Comparison of ENCODE assay signal across 26 mouse cellular contexts in genomic region chr19:31232410-31232809, GRCm38 (mm10).
"Had no signal": no experiment of that assay in that cellular context is flagged by ENCODE, and none has a peak within 500 bp of the region (broad histone marks: within the 10 kb centered on the region; RNA-seq: fewer than 3 reads in every experiment).

No protein-coding gene starts in this region.

- H3K36me3 ChIP-seq: heart, embryonic 10.5 days; heart, embryonic 12.5 days; hindbrain, embryonic 10.5 days; hindbrain, embryonic 12.5 days; intestine, embryonic 15.5 days; limb, embryonic 10.5 days; limb, embryonic 12.5 days; liver, embryonic 13.5 days had no signal

- H3K9me3 ChIP-seq: heart, embryonic 10.5 days; heart, embryonic 12.5 days; hindbrain, embryonic 10.5 days; hindbrain, embryonic 12.5 days; intestine, embryonic 15.5 days; limb, embryonic 10.5 days; limb, embryonic 12.5 days; liver, embryonic 13.5 days had no signal

- DNase-seq: gastrocnemius, adult 2 months; gastrocnemius, postnatal 10 days; gastrocnemius, postnatal 25 days; heart, adult 18-20 months; heart, postnatal 10 days; heart, postnatal 4 days; kidney, adult 2 months; kidney, postnatal 10 days; kidney, postnatal 25 days; kidney, postnatal 4 days; liver; liver, embryonic 13.5 days had no signal

- H3K4me1 ChIP-seq: heart, embryonic 10.5 days; heart, embryonic 12.5 days; hindbrain, embryonic 10.5 days; hindbrain, embryonic 12.5 days; intestine, embryonic 15.5 days; limb, embryonic 10.5 days; limb, embryonic 12.5 days; liver, embryonic 13.5 days had no signal

- H3K4me3 ChIP-seq: gastrocnemius, adult 2 months; heart, embryonic 10.5 days; heart, embryonic 12.5 days; hindbrain, embryonic 10.5 days; hindbrain, embryonic 12.5 days; intestine, embryonic 15.5 days; layer of hippocampus, adult 2 months; left cerebral cortex, adult 2 months; limb, embryonic 10.5 days; limb, embryonic 12.5 days; liver, embryonic 13.5 days had no signal

- H3K27me3 ChIP-seq: heart, embryonic 12.5 days; hindbrain, embryonic 12.5 days; intestine, embryonic 15.5 days; limb, embryonic 12.5 days; liver, embryonic 13.5 days had no signal

- ATAC-seq: hindbrain, embryonic 16.5 days; inflammation-experienced regulatory T-cells, adult 6 months; intestine, embryonic 15.5 days; intestine, postnatal 0 days had no signal

- H3K9ac ChIP-seq: heart, embryonic 12.5 days; hindbrain, embryonic 12.5 days; hindbrain, embryonic 14.5 days; intestine, embryonic 15.5 days; limb, embryonic 12.5 days; liver, embryonic 13.5 days had no signal

- H3K4me2 ChIP-seq: heart, embryonic 12.5 days; hindbrain, embryonic 12.5 days; hindbrain, embryonic 14.5 days; intestine, embryonic 15.5 days; limb, embryonic 12.5 days; liver, embryonic 11.5 days; liver, embryonic 13.5 days had no signal

- H3K27ac ChIP-seq: gastrocnemius, adult 2 months; heart, embryonic 10.5 days; hindbrain, embryonic 10.5 days; hindbrain, embryonic 12.5 days; hindbrain, embryonic 14.5 days; intestine, embryonic 15.5 days; layer of hippocampus, adult 2 months; left cerebral cortex, adult 2 months; limb, embryonic 10.5 days; limb, embryonic 12.5 days; liver, embryonic 13.5 days had no signal
